Mouse (Mus musculus): Measurements from ENCODE around the gene Celf5. TPM values are rescaled to one million over a fixed set of nuclear protein-coding genes. Genes with fewer than 3 reads are reported as not detected.
"Not testable (repeated sequence)": the region's sequence is repeated elsewhere in the genome, so short reads cannot be mapped to it uniquely, and the experiment has no call there.

Gene Celf5
- polyA plus RNA-seq, 1 experiment: 0.27 TPM

DNA sequence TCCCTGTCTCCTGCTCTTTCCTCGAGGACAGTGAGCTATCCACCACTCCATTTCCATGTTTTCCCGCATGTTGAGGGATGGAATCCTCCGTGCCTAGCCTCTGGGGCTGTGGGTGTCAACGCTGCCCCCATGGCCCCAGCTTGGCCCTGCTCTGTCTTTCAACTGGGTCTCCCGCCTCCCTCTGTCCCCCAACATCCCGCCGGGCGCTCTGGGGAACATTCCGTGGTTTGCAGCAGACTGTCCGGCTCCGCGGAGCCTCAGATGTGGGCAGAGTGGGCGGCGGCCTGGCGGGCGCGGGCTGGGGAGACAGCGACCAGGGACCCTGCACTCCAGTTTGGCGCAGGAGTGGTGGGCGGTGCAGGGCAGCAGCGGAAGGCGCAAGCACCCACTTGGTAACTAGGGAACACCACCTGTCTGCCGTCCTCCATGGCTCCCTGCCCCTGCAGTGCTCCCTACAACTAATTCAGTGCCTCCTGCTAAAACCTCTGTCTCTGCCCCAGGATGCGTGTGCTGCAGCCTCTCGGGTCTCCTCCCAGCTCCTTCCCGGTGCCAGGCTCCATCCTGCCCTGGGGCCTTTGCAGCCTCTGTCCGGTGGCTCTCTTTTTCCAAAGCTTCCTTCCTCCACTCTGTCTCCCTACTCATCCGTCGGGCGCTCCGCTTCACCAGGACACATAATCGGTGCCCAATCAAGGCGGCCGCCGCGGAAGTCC is 30.1 kb downstream of the Celf5 start:
- no peak overlapping the region for H3K4me3 ChIP-seq (ENCODE audit: insufficient read depth, low read depth, low read length)
- no peaks in the 10 kb centered on the region for H3K27me3 ChIP-seq (replicated peaks; ENCODE audit: control insufficient read depth, insufficient read depth, low read length)
- H3K36me3 ChIP-seq (ENCODE audit: control insufficient read depth, insufficient read depth, low read length): no peaks in the 10 kb centered on the region
- DNase-seq: no peak
- TF ChIP-seq CTCF (conservative IDR thresholded peaks at IDR 0.05; ENCODE audit: insufficient read depth, insufficient read length, low read depth, low read length): no peak
- TF ChIP-seq POLR2A (IDR thresholded peaks at IDR 0.05; ENCODE audit: low read depth, low read length): no peak
- H3K27ac ChIP-seq (ENCODE audit: insufficient read depth, low read depth, low read length): no peak overlapping the region
- H3K4me1 ChIP-seq (ENCODE audit: control insufficient read depth, insufficient read depth, low read length): no peaks in the 10 kb centered on the region
- 8% methylated on average over 36 of the region's 36 CpGs for WGBS

DNA sequence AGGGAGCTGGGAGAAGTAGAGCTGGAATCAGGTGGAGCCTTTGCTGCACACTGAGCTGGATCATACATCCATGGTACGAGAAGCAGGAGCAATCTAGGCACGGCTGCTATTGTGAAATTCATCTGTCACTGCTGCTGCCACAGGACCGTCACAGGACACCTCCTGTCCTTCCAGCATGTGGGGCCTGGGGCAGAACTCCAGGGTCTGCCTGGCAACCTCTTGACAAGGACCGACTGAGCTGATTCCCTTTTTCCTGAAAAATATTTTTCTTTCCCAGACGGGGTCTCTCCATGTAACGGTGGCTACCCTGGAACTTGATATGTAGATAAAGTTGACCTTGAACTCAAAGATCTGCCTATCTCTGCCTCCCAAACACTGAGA is 31.2 kb downstream of the Celf5 start:
- TF ChIP-seq POLR2A (IDR thresholded peaks at IDR 0.05; ENCODE audit: low read depth, low read length): no peak
- no peak for TF ChIP-seq CTCF (conservative IDR thresholded peaks at IDR 0.05; ENCODE audit: insufficient read depth, insufficient read length, low read depth, low read length)
- H3K36me3 ChIP-seq (ENCODE audit: control insufficient read depth, insufficient read depth, low read length): no peaks in the 10 kb centered on the region
- H3K27me3 ChIP-seq (replicated peaks; ENCODE audit: control insufficient read depth, insufficient read depth, low read length): no peaks in the 10 kb centered on the region
- no peaks in the 10 kb centered on the region for H3K4me1 ChIP-seq (ENCODE audit: control insufficient read depth, insufficient read depth, low read length)
- no peak for DNase-seq
- H3K4me3 ChIP-seq (ENCODE audit: insufficient read depth, low read depth, low read length): no peak overlapping the region
- no peak overlapping the region for H3K27ac ChIP-seq (ENCODE audit: insufficient read depth, low read depth, low read length)
- WGBS: 22% methylated on average over 6 of the region's 6 CpGs

DNA sequence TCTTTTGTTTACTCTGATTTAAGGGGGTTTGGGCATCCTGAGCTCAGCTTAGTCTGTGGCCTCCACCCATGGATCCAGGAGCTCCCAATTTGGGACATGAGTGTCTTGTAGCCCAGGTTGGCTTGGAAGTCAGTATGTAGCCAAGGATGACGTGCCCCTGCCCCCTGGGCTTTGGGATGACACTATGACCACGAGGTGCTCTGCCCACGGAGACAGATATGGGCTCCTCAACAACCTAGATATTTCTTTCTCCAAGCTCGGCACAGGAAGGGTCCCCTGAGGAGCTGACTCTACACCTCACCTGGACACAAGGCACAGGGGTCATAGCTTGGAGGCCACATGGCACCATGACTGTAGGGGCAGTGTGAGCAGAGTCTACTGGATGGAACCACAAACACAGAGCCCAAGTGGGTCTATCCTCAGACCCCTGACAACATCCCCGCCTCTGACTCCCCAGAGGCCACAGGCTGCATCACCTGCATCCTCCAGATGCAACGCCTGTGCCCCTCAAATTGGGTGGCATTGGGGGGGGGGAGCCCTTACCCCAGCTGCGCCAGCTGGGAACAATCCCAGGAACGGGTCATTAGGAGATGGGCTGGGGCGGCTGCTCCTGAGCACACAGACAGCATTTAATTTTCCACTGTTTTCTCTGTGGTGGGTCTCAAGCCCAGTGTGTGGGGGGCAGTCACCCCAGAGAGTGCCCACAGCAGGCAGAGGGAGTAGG is 31.7 kb downstream of the Celf5 start:
- WGBS: 58% methylated on average over 9 of the region's 9 CpGs
- no peaks in the 10 kb centered on the region for H3K27me3 ChIP-seq (replicated peaks; ENCODE audit: control insufficient read depth, insufficient read depth, low read length)
- DNase-seq: no peak

DNA sequence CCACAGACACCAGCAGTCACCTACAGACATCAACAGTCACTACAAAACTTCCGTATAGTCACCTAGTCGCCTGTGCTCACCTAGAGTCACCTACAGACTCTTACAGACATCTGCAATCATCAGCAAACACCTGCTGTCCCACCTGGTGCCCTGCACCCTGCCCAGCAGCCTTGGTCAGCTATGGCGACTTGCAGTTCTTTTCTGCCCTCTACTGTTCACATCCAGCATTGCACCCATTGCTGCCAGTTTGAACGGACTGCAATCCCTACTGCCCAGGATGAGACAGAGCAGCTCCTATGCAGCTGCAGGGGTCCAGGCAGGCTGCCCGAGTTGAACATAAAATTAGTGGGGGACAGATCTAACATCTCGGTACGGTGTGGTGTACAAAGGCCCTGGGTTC is 32.4 kb downstream of the Celf5 start:
- WGBS: 2% methylated on average over 7 of the region's 7 CpGs
- peak; percentile 86 for DNase-seq
- no peaks in the 10 kb centered on the region for H3K27me3 ChIP-seq (replicated peaks; ENCODE audit: control insufficient read depth, insufficient read depth, low read length)

More for the DNA sequence above, 31.7 kb downstream of the Celf5 start:
- Histone ChIP-seq H3K27ac (ENCODE audit: insufficient read depth, low read depth, low read length) (no peak overlapping the region), H3K4me1 (ENCODE audit: control insufficient read depth, insufficient read depth, low read length) (no peaks in the 10 kb centered on the region), H3K36me3 (ENCODE audit: control insufficient read depth, insufficient read depth, low read length) (no peaks in the 10 kb centered on the region), H3K4me3 (ENCODE audit: insufficient read depth, low read depth, low read length) (no peak overlapping the region)
- TF ChIP-seq POLR2A (IDR thresholded peaks at IDR 0.05; ENCODE audit: low read depth, low read length) (no peak), CTCF (conservative IDR thresholded peaks at IDR 0.05; ENCODE audit: insufficient read depth, insufficient read length, low read depth, low read length) (no peak)

DNA sequence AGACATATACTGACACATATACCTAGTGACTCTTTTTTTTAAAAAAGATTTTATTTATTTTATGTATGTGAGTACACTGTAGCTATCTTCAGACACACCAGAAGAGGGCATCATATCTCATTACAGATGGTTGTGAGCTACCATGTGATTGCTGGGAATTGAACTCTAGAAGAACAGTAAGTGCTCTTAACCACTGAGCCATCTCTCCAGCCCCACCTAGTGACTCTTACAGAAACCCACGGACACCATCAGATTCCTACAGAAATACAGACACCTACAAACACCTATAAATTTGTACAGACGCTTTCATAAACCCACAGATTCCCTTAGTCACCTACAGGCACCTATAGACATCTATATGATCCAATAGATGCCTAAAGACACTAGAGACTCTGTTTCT is 37.0 kb downstream of the Celf5 start:
- H3K27ac ChIP-seq (ENCODE audit: insufficient read depth, low read depth, low read length); H3K4me1 ChIP-seq (ENCODE audit: control insufficient read depth, insufficient read depth, low read length); H3K4me3 ChIP-seq (ENCODE audit: insufficient read depth, low read depth, low read length); H3K36me3 ChIP-seq (ENCODE audit: control insufficient read depth, insufficient read depth, low read length); H3K27me3 ChIP-seq (replicated peaks; ENCODE audit: control insufficient read depth, insufficient read depth, low read length): not testable (repeated sequence)
- DNase-seq: peak; percentile 22
- 34% methylated on average over 2 of the region's 2 CpGs for WGBS

More for the DNA sequence above, 32.4 kb downstream of the Celf5 start:
- H3K36me3 ChIP-seq (ENCODE audit: control insufficient read depth, insufficient read depth, low read length): no peaks in the 10 kb centered on the region
- TF ChIP-seq POLR2A (IDR thresholded peaks at IDR 0.05; ENCODE audit: low read depth, low read length): no peak
- TF ChIP-seq CTCF (conservative IDR thresholded peaks at IDR 0.05; ENCODE audit: insufficient read depth, insufficient read length, low read depth, low read length): peak; percentile 100
- H3K4me3 ChIP-seq (ENCODE audit: insufficient read depth, low read depth, low read length): no peak overlapping the region
- no peak overlapping the region for H3K27ac ChIP-seq (ENCODE audit: insufficient read depth, low read depth, low read length)
- H3K4me1 ChIP-seq (ENCODE audit: control insufficient read depth, insufficient read depth, low read length): no peaks in the 10 kb centered on the region

DNA sequence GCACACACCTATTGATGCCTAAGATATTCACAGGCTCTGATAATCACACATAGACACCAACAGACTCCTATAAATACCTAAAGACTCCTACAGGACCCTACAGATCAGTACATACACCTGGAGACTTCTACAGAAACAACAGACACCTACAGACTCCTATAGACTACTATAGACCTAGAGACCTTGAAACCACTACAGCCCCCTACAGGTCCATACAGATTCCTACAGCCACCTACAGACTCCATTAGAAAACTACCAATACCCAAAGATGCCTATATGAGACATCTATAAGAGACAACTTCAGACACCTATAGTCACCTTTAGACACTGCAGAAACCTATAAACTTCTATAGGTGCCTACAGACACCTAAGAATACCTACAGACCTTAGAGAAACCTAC is 41.5 kb downstream of the Celf5 start:
- peak; percentile 43 for DNase-seq
- Histone ChIP-seq H3K4me3 (ENCODE audit: insufficient read depth, low read depth, low read length) (no peak overlapping the region), H3K27ac (ENCODE audit: insufficient read depth, low read depth, low read length) (no peak overlapping the region), H3K4me1 (ENCODE audit: control insufficient read depth, insufficient read depth, low read length) (peaks cover under 1% of the 10 kb centered on the region; the same call in 1 of the 2 replicates), H3K27me3 (replicated peaks; ENCODE audit: control insufficient read depth, insufficient read depth, low read length) (no peaks in the 10 kb centered on the region), H3K36me3 (ENCODE audit: control insufficient read depth, insufficient read depth, low read length) (no peaks in the 10 kb centered on the region)
- no peak for TF ChIP-seq CTCF (conservative IDR thresholded peaks at IDR 0.05; ENCODE audit: insufficient read depth, insufficient read length, low read depth, low read length)
- TF ChIP-seq POLR2A (IDR thresholded peaks at IDR 0.05; ENCODE audit: low read depth, low read length): no peak

DNA sequence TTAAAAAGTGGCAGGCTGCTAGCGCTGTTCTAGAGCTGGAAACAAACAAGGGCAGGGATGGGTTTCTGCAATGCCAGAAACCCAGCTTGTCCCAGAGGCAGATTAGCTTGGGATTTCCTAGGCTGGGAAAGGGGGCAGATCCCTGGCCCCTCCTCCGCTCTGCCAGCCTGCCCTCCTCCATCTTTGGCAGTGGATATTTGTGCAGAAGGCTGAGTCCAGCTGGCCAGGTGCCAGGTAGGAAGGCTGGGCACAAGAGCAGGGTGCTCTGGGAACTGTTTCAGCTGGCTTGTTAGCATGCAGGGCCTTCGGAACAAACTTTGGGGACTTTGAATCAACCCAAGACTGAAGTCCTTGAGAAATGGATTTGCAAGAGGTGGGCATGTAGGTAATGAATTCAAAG is 47.1 kb downstream of the Celf5 start:
- peak; percentile 96 for DNase-seq

More for the DNA sequence above, 47.1 kb downstream of the Celf5 start:
- H3K27ac ChIP-seq (ENCODE audit: insufficient read depth, low read depth, low read length): peak overlapping the region; percentile 82
- no peaks in the 10 kb centered on the region for H3K27me3 ChIP-seq (replicated peaks; ENCODE audit: control insufficient read depth, insufficient read depth, low read length)
- no peak overlapping the region for H3K4me3 ChIP-seq (ENCODE audit: insufficient read depth, low read depth, low read length)
- H3K36me3 ChIP-seq (ENCODE audit: control insufficient read depth, insufficient read depth, low read length): no peaks in the 10 kb centered on the region
- peaks cover 34% of the 10 kb centered on the region for H3K4me1 ChIP-seq (ENCODE audit: control insufficient read depth, insufficient read depth, low read length)
- 24% methylated on average over 3 of the region's 3 CpGs for WGBS
- no peak for TF ChIP-seq POLR2A (IDR thresholded peaks at IDR 0.05; ENCODE audit: low read depth, low read length)
- TF ChIP-seq CTCF (conservative IDR thresholded peaks at IDR 0.05; ENCODE audit: insufficient read depth, insufficient read length, low read depth, low read length): no peak
